Mouse (Mus musculus) cerebellum, adult 8-10 months (tissue): Measurements from ENCODE around the gene Cd9.

ENCODE experiments used
- DNase-seq: peaks from one replicate; pipeline ENCODE4 v3.0.0; 2022

The Cd9 gene

DNA sequence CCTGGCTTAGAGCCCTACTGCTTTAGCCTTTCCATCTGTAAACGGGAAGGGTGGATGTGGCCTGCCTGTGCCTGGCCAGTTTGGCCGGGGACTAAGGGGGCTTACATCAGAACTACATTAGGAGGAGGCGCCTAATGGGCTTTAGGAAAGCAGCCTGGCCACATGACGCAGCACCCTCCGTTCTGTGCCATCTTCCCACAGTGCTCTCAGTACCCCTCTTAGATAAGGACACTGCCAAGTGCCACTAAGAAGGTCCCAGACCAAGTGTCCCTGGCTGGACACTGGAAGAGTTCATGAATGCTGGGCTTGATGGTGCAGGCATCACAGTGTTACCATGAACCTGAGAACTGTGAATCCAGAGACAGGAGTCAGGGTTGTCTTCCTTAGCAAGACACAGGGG, 20.7 kb downstream of the Cd9 start:
- no peak for DNase-seq

DNA sequence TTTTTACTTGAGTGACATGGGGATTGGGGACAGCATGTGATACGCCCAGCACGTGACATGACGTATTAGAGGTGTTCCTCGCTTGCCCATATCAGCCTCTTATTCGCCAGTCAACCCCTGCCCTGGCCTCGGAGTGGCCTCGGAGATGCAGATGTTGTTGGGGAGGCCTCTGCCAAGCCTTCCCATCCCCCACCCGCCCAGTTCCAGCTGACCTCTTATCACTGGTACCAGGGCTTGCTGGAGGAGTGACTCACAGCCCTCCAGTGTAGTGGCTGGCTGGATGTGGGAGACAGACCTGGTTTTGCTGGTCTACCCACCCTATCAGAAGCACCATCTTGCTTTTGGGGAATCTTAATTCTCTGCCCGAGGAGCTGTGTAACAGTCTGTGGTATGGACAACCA, 21.3 kb downstream of the Cd9 start:
- no peak for DNase-seq

DNA sequence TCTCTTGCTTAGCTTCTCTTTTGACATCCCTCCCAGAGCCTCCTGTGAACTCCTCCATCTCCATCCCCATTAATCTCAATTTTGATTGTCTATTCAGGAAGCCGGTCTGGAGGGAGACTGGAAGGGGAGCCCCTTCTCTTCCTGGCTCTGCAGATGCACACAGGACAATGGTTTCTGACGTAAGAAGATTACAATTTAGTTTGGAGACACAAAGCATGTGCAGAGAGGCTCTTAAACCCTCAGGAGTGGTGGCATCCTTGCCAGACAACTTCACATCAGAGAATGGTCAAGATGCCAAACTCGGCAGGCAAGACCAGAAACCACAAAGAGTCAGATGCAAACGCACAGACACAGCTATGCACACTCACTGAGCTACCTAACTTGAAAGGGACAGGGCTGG, 22.7 kb downstream of the Cd9 start:
- DNase-seq: no peak

DNA sequence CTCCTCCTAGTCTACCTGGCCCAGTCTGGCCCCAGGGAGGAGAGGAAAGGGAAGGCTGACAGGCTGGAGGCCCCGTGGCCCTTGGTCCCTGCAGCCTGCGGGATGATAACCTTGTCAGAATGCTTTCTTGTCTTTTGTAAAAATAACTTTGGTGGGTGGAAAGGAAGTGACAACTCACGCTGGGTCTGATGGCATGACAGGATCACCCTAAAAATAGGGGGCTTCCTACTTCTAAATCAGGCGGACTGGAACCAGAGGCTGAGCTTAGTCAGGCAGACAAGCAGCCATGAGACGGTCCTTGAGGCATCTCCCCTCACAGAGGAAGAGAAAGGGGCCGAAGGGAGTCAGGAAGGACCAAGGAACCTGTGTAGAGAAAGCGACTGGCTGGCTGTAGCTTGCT, 23.3 kb downstream of the Cd9 start:
- DNase-seq: no peak

DNA sequence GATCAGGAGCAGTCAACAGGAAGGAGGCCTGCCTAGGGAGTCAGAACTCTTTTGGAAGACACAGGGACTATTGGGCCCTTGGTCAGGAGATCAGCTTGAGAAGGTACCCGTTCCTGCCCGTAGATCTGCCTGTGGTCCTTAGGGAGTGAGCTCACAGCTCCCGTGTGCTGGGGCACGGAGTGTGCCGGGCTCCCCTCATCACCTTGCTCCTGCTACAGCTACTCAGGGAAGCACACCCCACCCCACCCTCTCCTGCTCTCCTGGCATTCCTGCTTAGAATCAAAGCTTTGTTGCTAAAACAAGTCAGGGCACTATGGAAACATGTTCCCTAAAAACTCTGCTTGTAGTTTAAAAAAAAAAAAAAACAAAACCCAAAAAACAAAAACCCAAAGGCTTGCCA, 24.0 kb downstream of the Cd9 start:
- no peak for DNase-seq

DNA sequence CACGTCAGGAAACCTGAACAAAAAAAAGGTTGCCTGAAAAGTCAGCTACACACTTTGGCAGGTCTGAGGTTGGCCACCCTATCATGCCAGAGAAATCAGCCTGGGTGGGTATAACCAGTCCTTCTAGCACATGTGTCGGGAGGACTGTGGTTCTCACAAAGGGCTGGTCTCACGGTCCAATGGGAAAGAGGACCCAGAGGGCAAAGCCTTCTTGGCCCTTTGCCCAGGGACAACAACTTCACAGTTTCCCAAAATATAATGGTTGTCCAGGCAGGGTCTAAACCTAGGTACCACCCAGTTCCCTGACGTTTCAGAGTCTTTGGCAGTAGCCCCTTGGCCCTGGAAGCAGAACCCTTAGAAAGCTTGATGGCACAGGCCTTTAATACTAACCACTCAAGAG, 25.4 kb downstream of the Cd9 start:
- no peak for DNase-seq

DNA sequence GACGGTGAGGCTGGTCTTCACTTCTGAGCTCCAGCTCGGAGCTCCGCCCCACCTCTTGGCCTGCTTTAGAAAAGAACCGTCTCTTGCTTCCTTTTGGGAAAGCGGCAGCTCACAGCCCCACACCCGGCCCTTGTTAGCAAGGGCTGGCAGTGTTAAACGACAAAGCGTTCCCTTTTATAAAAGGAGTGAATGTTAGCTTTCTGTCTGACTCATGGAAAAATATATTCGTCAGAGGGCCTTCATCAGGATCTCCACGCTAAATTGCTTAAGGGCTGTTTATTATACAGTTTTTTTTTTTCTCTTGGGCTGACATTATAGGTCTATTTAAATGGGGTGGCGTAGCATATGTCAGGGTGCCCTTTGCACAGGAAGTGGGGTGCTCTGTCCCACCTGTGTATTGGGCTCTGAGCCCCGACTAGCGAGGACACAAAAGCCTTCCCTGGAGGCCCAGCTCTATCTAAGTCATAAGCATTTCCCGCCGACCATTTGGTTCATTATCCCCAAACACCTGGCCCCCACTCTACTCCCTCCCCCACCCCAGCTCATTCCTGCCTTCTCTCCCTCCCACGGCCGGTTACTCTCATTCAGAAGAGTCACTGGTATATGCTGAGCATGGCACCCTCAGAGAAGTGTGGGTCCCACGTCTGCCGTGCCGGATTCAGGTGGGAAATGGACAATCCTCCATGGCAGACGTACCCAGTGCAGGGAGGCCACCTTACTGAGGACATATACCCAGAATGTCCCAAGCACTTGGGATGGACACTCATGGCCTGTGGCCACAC, 26.2 kb downstream of the Cd9 start:
- DNase-seq: no peak

DNA sequence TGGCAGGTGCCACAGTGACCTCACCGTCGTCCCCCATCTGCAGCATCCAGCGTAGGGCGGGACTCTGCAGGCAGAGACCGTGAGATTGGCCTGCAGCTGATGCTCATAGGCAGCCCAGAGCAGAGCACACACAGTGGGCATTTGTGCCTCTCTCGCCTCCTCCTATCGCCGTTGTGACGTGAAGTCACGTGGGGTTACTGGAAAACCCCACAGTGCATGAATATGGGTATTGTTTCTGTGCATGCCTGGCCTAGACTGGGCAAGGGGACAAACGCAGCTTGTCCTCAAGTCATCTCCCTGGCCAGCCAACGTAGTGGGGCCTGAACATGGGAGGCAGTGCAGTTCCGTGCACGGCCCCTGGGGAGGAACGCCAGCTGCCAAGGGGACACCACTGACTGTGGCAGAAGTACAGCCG, 27.3 kb downstream of the Cd9 start:
- peak; percentile 19 for DNase-seq

DNA sequence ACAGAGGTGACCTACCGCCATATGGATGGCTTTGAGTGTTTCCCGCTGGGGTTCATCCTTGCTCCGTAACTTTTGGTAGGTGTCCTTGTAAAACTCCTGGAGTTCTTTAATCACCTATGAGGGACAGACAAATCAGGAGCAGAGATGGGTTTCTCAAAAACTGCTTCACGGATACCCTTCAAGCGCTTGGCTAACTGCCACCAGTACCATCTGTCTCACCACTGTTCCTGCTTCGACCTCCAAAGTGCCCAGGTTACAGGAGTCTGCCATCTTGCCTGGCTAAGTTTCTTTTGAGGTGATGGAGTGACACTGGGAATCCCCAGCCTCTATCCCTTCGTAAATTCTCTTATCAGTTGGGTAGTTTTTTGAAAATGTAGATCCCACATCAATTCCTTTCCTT, 32.3 kb downstream of the Cd9 start:
- no peak for DNase-seq

DNA sequence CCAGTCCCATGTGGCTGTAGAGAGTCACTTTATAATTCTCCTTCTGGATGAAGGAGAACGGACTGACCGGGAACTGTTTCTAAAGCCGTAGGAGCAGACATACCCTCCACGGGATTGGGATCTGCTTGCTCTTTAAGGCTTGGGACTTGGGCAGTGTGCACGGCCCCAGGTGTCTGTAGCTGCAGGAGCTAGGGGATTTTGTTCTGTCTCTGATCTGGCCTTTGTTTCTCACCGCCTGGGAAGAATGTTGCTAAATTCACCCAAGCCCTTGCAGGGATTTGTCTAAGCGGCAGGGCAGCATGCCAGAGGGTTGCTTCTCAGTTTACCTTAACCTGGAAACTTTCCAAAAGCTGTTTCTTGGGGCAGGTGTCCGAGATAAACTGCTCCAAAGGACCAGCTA, 32.8 kb downstream of the Cd9 start:
- DNase-seq: no peak

DNA sequence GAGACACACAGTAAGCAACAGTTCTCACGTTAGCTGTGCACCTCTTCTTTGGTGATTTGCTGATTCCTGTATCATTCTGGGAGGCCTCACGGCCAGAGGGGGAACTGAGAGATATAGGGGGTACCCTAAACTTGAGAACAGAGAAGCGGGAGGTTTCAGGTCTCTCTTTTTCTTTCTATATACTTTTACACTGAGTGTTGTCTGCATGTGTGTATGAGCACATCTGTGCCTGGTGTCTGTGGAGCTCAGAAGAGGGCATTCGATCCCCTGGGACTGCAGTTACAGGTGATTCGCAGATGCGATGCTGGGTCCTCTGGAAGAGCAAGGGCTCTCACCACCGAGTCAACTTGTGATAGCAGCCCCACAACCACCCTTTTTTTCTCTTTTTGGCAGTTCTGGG, 33.3 kb downstream of the Cd9 start:
- DNase-seq: no peak

DNA sequence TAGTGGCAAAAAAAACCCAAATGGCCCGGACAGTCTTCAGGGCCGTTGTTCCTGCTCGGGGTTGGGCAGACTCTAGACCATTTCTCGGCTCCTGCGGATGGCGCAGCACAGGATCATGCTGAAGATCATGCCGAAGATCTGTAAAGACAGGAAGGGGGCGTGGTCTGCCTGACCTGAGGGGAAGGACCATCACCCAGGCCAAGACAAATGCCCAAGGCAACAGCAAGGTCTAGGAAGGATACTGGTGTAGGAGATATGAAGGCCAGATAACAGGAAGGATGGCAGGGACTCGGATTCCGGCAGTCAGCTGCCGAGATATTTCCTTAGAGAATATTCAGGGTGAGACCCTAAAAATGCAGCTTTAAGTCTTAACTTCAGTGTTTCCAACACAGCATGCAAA, 34.0 kb downstream of the Cd9 start:
- DNase-seq: no peak

DNA sequence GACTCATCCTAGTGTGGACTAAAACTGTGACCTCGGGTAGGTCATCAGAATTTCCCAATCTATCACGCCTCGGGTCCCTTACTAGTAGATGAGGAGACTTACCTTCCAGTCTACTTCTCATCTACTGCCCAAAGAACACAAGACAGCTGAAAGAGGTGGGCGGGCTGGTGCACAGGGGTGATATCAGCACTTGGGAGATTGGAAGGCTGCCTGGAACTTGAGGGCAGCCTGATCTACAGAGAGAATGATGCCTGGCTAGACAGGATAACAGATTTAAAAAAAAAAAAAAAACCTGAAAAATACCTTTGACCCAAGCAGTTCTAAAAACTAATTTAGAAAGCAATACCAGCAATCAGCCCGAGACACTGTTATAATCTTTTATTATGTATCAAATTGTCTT, 34.7 kb downstream of the Cd9 start:
- DNase-seq: no peak

DNA sequence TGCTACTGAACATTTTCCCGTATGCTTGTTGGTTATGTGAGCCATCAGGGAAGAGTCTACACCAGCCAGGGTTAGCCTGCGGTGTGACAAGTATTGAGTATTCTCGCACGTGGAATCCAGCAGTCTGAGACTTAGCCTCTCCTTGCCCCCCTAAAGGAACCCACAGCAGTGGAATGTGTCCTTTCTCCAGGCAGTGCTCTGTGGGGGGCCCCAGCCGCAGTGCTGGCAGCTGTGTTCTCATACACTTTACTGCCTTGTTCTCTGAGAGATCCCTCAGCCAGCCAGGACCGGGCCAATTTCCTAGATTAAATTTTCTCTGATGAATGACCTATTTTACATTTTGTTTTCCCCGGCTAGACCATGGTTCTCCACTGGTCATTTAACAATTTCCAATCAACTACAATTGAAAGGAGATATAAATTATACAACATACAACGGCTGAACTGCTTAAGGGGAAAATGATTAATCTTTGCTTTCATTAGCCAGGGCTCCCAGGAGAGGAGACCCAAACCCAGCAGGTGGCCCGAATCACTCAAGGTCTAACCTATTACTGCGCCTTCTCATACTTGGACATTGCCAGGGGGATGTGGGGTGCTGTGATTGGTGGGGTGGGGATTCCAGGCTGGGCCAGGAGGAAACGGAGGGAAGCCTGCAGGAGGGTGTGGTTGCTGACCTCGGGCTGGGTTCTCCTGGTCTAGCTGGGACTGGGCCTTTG, 38.6 kb downstream of the Cd9 start:
- no peak for DNase-seq

DNA sequence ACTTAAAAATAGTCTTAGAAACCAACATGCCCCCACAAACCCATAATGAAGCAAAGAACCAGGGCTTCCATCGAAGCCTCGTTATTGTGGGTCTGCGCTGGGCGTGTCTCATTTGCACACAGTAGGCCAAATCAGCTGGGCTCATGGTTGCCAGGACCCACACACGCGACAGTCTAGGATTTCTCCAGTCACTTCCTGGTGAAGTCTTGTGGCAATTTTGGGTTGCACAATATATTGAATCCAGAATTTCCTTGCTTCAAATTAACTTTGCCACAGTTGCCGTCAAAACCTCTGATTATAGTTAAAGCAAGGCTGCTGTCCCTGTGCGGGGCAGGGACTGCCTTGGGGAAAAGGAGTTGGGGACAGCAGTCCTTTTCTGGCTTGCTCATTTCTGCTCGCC, 39.9 kb downstream of the Cd9 start:
- no peak for DNase-seq

DNA sequence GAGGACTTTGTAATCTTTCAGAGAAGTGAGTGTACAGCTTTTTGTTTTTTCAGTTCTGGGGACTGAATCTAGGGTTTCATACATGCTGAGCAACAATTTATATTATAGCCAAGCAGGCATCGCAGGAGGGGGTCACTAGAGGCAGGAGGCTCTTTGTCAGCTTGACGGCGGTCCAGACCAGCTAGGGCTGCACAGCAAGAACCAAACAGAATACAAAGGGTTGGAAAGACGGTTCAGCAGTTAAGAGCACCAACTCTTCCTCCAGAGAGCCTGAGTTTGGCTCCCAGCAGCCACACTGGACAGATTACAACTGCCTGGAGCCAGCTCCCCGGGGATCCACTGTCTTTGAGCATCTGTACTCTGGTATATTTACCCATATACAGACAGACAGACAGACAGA, 40.3 kb downstream of the Cd9 start:
- no peak for DNase-seq

DNA sequence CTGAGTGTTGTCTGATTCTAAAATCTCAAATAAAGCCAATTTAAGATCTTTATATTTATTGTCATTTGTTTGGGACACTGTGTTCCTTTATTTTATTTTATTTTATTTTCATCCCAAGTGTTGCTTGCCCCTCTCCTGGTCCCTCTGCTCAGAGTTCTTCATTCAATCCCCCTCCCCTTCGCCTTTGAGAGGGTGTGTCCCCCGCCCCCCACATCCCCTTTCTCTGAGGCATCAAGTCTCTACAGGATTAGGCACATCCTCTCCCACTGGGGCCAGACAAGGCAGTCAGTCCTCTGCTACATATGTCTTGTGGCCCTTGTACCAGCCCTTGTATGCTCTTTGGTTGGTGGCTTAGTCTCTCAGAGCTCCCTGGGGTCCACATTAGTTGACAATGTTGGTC, 46.9 kb downstream of the Cd9 start:
- no peak for DNase-seq

DNA sequence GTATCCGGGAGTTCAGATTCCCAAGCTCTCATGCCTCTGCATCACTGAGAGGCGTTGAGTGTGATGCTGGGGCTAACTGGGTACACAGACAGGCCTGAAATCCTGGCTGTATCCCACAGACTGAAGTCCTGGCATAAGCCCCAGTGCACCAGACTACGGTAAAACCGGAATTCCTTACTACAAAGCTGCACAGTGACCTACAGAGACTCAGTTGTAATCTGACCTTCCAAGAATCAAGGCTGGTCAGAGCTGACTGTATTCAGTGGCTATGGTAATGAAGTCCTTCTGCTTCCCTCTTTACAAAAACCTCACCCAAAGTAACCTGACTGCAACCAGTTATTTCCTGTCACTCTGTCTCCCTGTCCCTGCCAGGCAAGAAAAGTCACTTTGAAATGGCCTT, 47.4 kb downstream of the Cd9 start:
- DNase-seq: no peak

DNA sequence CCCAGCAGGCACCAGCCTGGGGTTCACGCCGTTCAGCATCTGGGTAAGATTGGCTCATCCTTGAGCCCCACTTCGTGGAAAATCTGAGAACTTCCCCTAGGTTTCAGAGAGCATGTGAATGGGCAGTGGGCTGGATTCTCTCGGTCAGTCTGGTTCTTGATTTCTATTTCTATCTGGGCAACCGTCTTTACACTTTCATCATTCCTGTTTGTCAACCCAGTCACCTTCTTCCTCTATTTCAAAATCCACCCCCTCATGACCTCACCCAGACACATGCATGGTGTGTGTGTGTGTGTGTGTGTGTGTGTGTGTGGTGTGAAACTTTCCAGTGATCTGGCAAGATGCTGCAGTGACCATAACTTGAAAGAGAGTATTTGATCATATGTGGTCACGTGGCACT, 49.2 kb downstream of the Cd9 start:
- no peak for DNase-seq

DNA sequence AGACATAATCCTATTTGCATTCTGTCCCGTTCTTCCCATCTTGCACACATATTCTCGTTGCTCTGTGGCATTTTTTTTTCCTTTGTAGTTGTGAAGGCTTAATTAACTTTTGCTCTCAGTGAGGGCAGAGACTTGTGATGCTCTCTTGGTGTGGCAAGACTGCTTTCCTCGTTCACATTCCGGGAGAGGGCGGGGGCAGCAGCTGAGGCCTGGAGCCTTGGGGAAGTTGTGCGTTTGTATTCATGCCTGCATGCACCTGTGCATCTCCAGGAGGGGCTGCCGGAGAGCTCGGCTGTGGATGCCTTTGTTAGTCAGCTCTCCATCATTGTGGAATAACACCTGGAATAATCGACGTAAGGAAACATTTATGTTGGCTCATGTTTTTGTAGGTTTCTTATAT, 52.0 kb downstream of the Cd9 start:
- no peak for DNase-seq

DNA sequence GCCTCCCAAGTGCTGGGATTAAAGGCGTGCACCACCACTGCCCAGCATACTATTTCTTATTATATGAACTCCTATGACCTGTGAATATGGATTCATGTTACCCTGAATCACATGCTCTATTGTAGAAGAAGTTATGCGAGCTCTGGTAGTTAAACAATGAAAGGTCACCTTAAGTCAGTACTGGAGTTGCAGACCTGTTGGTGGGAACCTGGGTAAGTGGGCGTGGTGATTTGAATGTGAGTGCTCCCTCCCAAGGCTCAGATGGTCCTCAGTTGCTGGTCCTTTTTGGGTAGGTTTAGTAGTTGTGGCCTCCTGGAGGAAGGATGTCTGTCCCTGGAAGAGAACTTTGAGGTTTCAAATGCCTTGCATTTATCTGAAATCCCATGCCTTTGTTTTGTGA, 57.8 kb downstream of the Cd9 start:
- DNase-seq: no peak

DNA sequence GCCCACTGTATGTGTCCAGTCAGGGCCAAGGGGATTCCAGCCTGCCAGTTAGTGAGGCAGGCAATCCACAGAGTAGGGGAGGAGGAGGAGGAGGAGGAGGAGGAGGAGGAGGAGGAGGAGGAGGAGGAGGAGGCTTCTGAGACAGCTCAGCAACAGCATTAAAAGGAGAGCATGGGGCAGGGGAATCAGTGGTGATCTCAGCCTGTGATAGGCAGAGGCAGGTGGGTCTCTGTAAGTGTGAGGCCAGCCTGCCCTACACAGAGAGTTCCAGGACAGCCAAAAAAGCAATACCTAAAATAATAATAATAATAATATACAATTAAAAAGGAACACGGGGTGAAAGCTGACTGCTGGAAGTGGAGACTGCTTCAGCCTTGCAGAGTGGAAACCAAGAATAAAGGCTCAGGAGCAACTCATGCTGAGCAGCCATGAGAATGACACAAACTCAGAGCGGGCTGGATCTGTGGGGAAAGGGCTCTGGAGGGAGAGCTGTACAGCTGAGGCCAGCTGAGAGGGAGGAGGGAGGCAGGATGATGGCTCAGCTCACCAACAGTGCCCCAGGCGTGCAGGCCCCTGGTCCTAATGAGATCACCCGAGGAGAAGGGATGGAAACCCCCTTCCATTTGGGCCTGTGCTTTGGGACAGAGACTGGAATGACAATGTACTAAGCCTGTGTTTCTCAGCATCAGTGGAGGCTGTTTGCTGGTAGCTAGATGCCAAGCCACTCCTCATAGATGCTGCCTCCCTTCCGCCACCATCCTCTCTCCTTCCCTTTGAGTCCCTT, 59.7 kb downstream of the Cd9 start:
- no peak for DNase-seq

DNA sequence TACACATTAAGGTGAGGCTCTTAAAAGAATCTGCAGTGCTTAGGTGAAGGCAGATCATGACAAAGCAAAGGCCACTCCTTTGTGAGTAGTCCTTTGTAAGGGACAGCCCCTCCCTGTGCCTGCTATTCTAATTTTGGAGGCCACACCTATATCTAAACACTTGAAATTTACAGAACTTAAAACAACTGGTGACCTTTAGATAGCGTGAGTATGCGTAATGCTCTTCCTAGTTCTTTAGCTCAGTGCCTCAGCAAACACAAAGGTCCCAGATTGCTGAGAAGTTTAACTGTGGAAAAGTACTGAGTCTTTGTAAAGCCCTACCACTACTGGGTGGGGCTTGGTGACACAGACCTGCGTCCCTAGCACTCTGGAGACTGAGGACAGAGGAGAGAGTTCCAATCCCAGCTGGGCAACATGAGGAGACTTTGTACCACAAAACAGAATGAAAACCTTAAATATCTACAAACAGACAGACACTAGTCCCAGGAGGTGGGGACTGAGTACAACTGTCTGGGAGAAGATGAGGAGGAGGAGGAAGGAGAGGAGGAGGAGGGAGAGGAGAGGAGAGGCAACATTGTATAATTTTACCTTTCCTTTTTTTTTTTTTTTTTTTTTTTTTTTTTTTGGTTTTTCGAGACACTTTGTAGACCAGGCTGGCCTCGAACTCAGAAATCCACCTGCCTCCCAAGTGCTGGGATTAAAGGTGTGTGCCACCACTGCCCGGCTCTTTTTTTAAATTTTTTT, 60.7 kb downstream of the Cd9 start:
- no peak for DNase-seq
